Mouse (Mus musculus) erythroblast, embryonic 14.5 days (primary cell): ENCODE data around the gene Ndufs2. TPM values are rescaled to one million over a fixed set of nuclear protein-coding genes. Genes with fewer than 3 reads are reported as not detected.
A peak's percentile ranks its signal among the peaks of the same experiment; 100 is the strongest.

Source experiments
- H3K27me3 ChIP-seq: 2 replicates; pipeline ENCODE4 v1.6.1; 2012; ENCODE audit warnings: inconsistent platforms; ENCODE audit not compliant: control insufficient read depth
- H3K36me3 ChIP-seq: 2 replicates; pipeline ENCODE4 v1.6.1; 2012; ENCODE audit warnings: mild to moderate bottlenecking, inconsistent platforms; ENCODE audit not compliant: control insufficient read depth
- H3K4me1 ChIP-seq: 2 replicates; pipeline ENCODE4 v1.6.1; 2012; ENCODE audit warnings: inconsistent platforms; ENCODE audit not compliant: control insufficient read depth
- H3K4me3 ChIP-seq: replicated peaks from 2 replicates; pipeline ENCODE3; 2012; ENCODE audit warnings: moderate library complexity, mild to moderate bottlenecking, inconsistent platforms
- H3K9me3 ChIP-seq: 2 replicates; pipeline ENCODE4 v1.6.1; 2012; ENCODE audit warnings: low read length, inconsistent platforms, mixed read lengths; ENCODE audit not compliant: control insufficient read depth
- GATA1 ChIP-seq: IDR thresholded peaks from 2 replicates; pipeline ENCODE4 v1.6.1; 2012; ENCODE audit warnings: low read length, inconsistent platforms, mixed read lengths
- TAL1 ChIP-seq: IDR thresholded peaks from 3 replicates; pipeline ENCODE4 v1.6.1; 2012; ENCODE audit warnings: low read length, inconsistent platforms, mixed read lengths
- polyA plus RNA-seq: library from polyadenylated mRNA; stranded (reverse); fragments of >175 nt; gene quantifications from 2 replicates; pipeline ENCODE4 v1.2.3, GENCODE M21; 2012

Ndufs2 gene
- polyA plus RNA-seq, 1 experiment: 7.5 TPM

- TF ChIP-seq GATA1: peak; percentile 41; the same call in 1 of the 2 replicates
- TF ChIP-seq TAL1: no peak
- Histone ChIP-seq H3K9me3 (0 out of 2 replicates have a peak, but pooled peaks cover 2% of the 10 kb centered on the region), H3K27me3 (0 out of 2 replicates have a peak, but pooled peaks cover 2% of the 10 kb centered on the region), H3K36me3 (peaks cover 48% of the 10 kb centered on the region), H3K4me1 (peaks cover 64% of the 10 kb centered on the region), H3K4me3 (peak overlapping the region; percentile 70)
Observed at GRCm38 (mm10) chr1:171271196-171271595, 20.0 kb upstream of the Ndufs2 start.

- Histone ChIP-seq H3K36me3 (peaks cover 41% of the 10 kb centered on the region), H3K4me1 (peaks cover 59% of the 10 kb centered on the region), H3K27me3 (0 out of 2 replicates have a peak, but pooled peaks cover 2% of the 10 kb centered on the region), H3K9me3 (0 out of 2 replicates have a peak, but pooled peaks cover 2% of the 10 kb centered on the region), H3K4me3 (peak overlapping the region; percentile 70)
- no peak for TF ChIP-seq TAL1
- TF ChIP-seq GATA1: no peak
Observed at GRCm38 (mm10) chr1:171270573-171270900, 19.3 kb upstream of the Ndufs2 start.

GRCm38 (mm10) chr1:171269848-171270572, 18.8 kb upstream of the Ndufs2 start, which contains the start of gene B4galt3:
Gene B4galt3 (plus strand): TSS chr1:171270328.
- TF ChIP-seq GATA1 (0 out of 2 replicates have a peak, but pooled peaks have one; percentile 49), TAL1 (no peak)
- Histone ChIP-seq H3K36me3 (peaks cover 36% of the 10 kb centered on the region), H3K4me3 (peak within 1 kb of the TSS; percentile 70), H3K27me3 (0 out of 2 replicates have a peak, but pooled peaks cover 6% of the 10 kb centered on the region), H3K9me3 (0 out of 2 replicates have a peak, but pooled peaks cover 2% of the 10 kb centered on the region), H3K4me1 (peaks cover 54% of the 10 kb centered on the region)

- H3K4me3 ChIP-seq: no peak overlapping the region
- peaks cover 38% of the 10 kb centered on the region for H3K4me1 ChIP-seq
- H3K36me3 ChIP-seq: peaks cover 19% of the 10 kb centered on the region
- H3K9me3 ChIP-seq: 0 out of 2 replicates have a peak, but pooled peaks cover 2% of the 10 kb centered on the region
- peaks cover 16% of the 10 kb centered on the region for H3K27me3 ChIP-seq
- TF ChIP-seq GATA1: no peak
- no peak for TF ChIP-seq TAL1
Observed at GRCm38 (mm10) chr1:171268341-171268740, 17.2 kb upstream of the Ndufs2 start.

- Histone ChIP-seq H3K4me1 (peaks cover 22% of the 10 kb centered on the region), H3K9me3 (no peaks in the 10 kb centered on the region), H3K4me3 (no peak overlapping the region), H3K27me3 (peaks cover 35% of the 10 kb centered on the region), H3K36me3 (no peaks in the 10 kb centered on the region)
- TF ChIP-seq GATA1 (no peak), TAL1 (no peak)
Observed at GRCm38 (mm10) chr1:171265971-171266744, 15.0 kb upstream of the Ndufs2 start.

GRCm38 (mm10) chr1:171263666-171264461, 12.7 kb upstream of the Ndufs2 start:
- Histone ChIP-seq H3K4me1 (peaks cover 9% of the 10 kb centered on the region), H3K4me3 (no peak overlapping the region), H3K9me3 (no peaks in the 10 kb centered on the region), H3K27me3 (peaks cover 57% of the 10 kb centered on the region), H3K36me3 (no peaks in the 10 kb centered on the region)
- TF ChIP-seq GATA1 (no peak), TAL1 (no peak)

GRCm38 (mm10) chr1:171263185-171263611, 12.0 kb upstream of the Ndufs2 start:
- Histone ChIP-seq H3K4me3 (no peak overlapping the region), H3K36me3 (no peaks in the 10 kb centered on the region), H3K9me3 (no peaks in the 10 kb centered on the region), H3K27me3 (peaks cover 60% of the 10 kb centered on the region), H3K4me1 (peaks cover 9% of the 10 kb centered on the region)
- TF ChIP-seq GATA1 (no peak), TAL1 (no peak)

GRCm38 (mm10) chr1:171262594-171263130, 11.5 kb upstream of the Ndufs2 start:
- TF ChIP-seq TAL1: no peak
- no peak for TF ChIP-seq GATA1
- Histone ChIP-seq H3K36me3 (no peaks in the 10 kb centered on the region), H3K4me1 (peaks cover 12% of the 10 kb centered on the region), H3K4me3 (no peak overlapping the region), H3K27me3 (peaks cover 65% of the 10 kb centered on the region), H3K9me3 (no peaks in the 10 kb centered on the region)
